Mouse (Mus musculus) embryonic fibroblast, embryonic 13.5 days (primary cell): Measurements from ENCODE around the gene Krtap28-10.
A peak's percentile ranks its signal among the peaks of the same experiment; 100 is the strongest.

ENCODE experiments used
- CTCF ChIP-seq: IDR thresholded peaks from 2 replicates; pipeline ENCODE4 v1.5.1; 2011; ENCODE audit warnings: mild to moderate bottlenecking, control low read depth, low read length, moderate library complexity, borderline replicate concordance; ENCODE audit not compliant: insufficient read depth
- POLR2A ChIP-seq: IDR thresholded peaks from 2 replicates; pipeline ENCODE4 v1.6.1; 2011; ENCODE audit warnings: low read depth, mild to moderate bottlenecking, control low read depth, low read length, moderate library complexity

- no peak for TF ChIP-seq CTCF
- TF ChIP-seq POLR2A, result 0 out of 2 replicates have a peak, but pooled peaks have one; percentile 21
These were observed 49.0 kb upstream of the Krtap28-10 start for GRCm38 (mm10) chr1:83091268-83091667.
